Mouse (Mus musculus): ENCODE data around the gene Arid4b. TPM values are rescaled to one million over a fixed set of nuclear protein-coding genes. Genes with fewer than 3 reads are reported as not detected.

Arid4b gene
- total and polyA plus RNA-seq, 2 experiments from 2014 or later = 21.9 to 30.9 TPM

DNA sequence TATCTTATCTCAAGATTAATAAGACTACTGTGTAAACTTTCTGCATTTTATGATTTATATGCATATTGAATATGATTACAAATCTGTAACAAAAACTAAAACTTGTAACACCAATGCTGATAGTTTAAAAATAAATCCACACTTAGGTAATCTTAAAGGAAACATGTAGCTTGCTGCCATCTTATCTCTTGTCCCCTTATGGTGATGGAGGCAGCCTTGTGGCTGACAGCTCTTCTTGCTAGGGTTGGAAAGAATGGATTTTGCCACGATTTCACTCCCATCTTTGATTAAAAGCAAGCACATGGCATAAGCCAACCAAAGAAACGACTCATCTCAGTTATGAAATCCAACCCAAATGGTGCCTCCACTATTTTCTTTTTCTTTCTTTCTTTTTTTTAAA lies 18.5 kb upstream of the Arid4b start:
- 61% methylated on average over 2 of the region's 2 CpGs for WGBS
- H3K4me2 ChIP-seq (ENCODE audit: low read depth, low read length) = no peak overlapping the region
- TF ChIP-seq CTCF (IDR thresholded peaks at IDR 0.05; ENCODE audit: low read depth) = no peak
- no peak for TF ChIP-seq EP300 (IDR thresholded peaks at IDR 0.05; ENCODE audit: low read depth)

DNA sequence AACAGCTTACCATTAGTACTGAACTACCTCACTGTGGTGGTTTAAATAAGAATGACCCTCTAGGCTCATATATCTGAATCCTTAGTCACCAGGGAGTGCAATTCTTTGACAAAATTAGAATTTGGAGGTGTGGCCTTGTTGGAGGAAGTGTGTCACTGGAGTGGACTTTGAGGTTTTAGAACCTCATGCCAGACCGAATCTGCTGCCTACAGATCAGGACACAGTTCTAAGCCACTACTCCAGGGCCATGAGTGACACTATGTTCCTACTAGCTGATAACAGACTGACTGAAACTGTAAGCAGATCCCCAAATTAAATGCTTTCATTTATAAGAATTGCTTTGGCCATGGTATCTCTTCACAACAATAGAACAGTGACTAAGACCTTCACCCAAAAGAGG lies 13.2 kb upstream of the Arid4b start:
- ATAC-seq (ENCODE audit: insufficient read depth, low read depth) = no peak
- no peak for DNase-seq (ENCODE audit: low spot score)
- TF ChIP-seq EP300 (IDR thresholded peaks at IDR 0.05; ENCODE audit: low read depth) (no peak), CTCF (IDR thresholded peaks at IDR 0.05; ENCODE audit: low read depth) (no peak)
- peaks cover 60% of the 10 kb centered on the region for H3K36me3 ChIP-seq (replicated peaks; ENCODE audit: control insufficient read depth, insufficient read depth, low read length)
- no peak overlapping the region for H3K27ac ChIP-seq (ENCODE audit: low read depth)
- H3K4me2 ChIP-seq (ENCODE audit: low read depth, low read length) = no peak overlapping the region
- H3K27me3 ChIP-seq (ENCODE audit: control insufficient read depth, insufficient read depth, low read length) = no peaks in the 10 kb centered on the region
- no peak overlapping the region for H3K9ac ChIP-seq (replicated peaks; ENCODE audit: low read depth, low read length)
- H3K4me3 ChIP-seq (ENCODE audit: low read depth, low read length) = no peak overlapping the region
- no peaks in the 10 kb centered on the region for H3K9me3 ChIP-seq (replicated peaks; ENCODE audit: control insufficient read depth, low read length)
- 60% methylated on average over 1 of the region's 1 CpGs for WGBS
- H3K4me1 ChIP-seq (ENCODE audit: control insufficient read depth, insufficient read depth) = no peaks in the 10 kb centered on the region

More for the DNA sequence above, 18.5 kb upstream of the Arid4b start:
- Histone ChIP-seq H3K9ac (replicated peaks; ENCODE audit: low read depth, low read length) (no peak overlapping the region), H3K4me3 (ENCODE audit: low read depth, low read length) (no peak overlapping the region), H3K4me1 (ENCODE audit: control insufficient read depth, insufficient read depth) (no peaks in the 10 kb centered on the region), H3K27ac (ENCODE audit: low read depth) (no peak overlapping the region), H3K36me3 (replicated peaks; ENCODE audit: control insufficient read depth, insufficient read depth, low read length) (peaks cover 14% of the 10 kb centered on the region), H3K27me3 (ENCODE audit: control insufficient read depth, insufficient read depth, low read length) (no peaks in the 10 kb centered on the region), H3K9me3 (replicated peaks; ENCODE audit: control insufficient read depth, low read length) (no peaks in the 10 kb centered on the region)
- DNase-seq (ENCODE audit: low spot score) (no peak), ATAC-seq (ENCODE audit: insufficient read depth, low read depth) (no peak)

DNA sequence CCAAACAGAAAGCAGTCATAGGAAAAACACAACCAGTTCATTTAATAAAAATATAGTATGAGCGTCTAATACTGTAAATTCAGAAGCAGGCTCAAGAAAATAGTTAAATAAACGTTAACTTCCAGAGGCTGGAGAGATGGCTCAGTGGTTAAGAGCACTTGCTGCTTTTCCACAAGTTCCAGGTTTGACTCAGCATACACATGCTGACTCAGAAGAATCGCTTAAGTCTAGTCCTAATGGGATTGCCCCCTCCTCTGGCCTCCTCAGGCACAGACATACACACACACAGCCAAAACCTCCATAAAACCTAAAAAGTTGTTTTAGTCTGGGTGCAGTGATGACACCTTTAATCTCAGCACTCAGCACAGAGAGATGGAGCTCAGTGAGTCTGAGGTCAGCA lies 6.2 kb upstream of the Arid4b start:
- DNase-seq (ENCODE audit: low spot score) (no peak), ATAC-seq (ENCODE audit: insufficient read depth, low read depth) (no peak)
- Histone ChIP-seq H3K4me1 (ENCODE audit: control insufficient read depth, insufficient read depth) (peaks cover under 1% of the 10 kb centered on the region), H3K9ac (replicated peaks; ENCODE audit: low read depth, low read length) (no peak overlapping the region), H3K27me3 (ENCODE audit: control insufficient read depth, insufficient read depth, low read length) (no peaks in the 10 kb centered on the region), H3K27ac (ENCODE audit: low read depth) (no peak overlapping the region), H3K4me2 (ENCODE audit: low read depth, low read length) (no peak overlapping the region), H3K36me3 (replicated peaks; ENCODE audit: control insufficient read depth, insufficient read depth, low read length) (peaks cover 49% of the 10 kb centered on the region), H3K9me3 (replicated peaks; ENCODE audit: control insufficient read depth, low read length) (no peaks in the 10 kb centered on the region), H3K4me3 (ENCODE audit: low read depth, low read length) (no peak overlapping the region)
- WGBS = 82% methylated on average over 3 of the region's 3 CpGs
- TF ChIP-seq CTCF (IDR thresholded peaks at IDR 0.05; ENCODE audit: low read depth) (no peak), EP300 (IDR thresholded peaks at IDR 0.05; ENCODE audit: low read depth) (no peak)

DNA sequence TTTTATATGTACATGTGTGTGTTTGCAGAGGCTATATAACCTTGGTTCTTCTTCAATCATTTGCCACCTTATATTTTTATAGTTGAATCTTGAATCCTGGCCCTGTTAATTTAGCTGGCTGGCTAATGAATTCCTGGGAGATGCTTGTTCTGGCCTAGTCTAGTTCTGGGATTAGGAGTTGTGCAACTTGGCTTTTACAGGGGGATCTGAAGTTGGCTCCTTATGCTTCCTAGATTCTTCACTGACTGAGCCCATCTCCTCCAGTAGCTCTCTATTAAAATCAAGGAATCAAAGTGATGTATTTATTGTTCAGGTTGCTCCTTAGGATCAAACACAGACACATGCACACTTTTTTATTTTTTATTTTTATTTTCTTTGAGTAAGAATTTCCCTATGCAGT lies 3.5 kb upstream of the Arid4b start:
- Histone ChIP-seq H3K36me3 (replicated peaks; ENCODE audit: control insufficient read depth, insufficient read depth, low read length) (peaks cover 22% of the 10 kb centered on the region), H3K4me2 (ENCODE audit: low read depth, low read length) (no peak overlapping the region), H3K4me3 (ENCODE audit: low read depth, low read length) (no peak overlapping the region), H3K4me1 (ENCODE audit: control insufficient read depth, insufficient read depth) (peaks cover 7% of the 10 kb centered on the region), H3K27me3 (ENCODE audit: control insufficient read depth, insufficient read depth, low read length) (no peaks in the 10 kb centered on the region), H3K27ac (ENCODE audit: low read depth) (no peak overlapping the region), H3K9ac (replicated peaks; ENCODE audit: low read depth, low read length) (no peak overlapping the region), H3K9me3 (replicated peaks; ENCODE audit: control insufficient read depth, low read length) (no peaks in the 10 kb centered on the region)
- no peak for DNase-seq (ENCODE audit: low spot score)
- TF ChIP-seq EP300 (IDR thresholded peaks at IDR 0.05; ENCODE audit: low read depth) = no peak
- no peak for TF ChIP-seq CTCF (IDR thresholded peaks at IDR 0.05; ENCODE audit: low read depth)
- ATAC-seq (ENCODE audit: insufficient read depth, low read depth) = no peak

DNA sequence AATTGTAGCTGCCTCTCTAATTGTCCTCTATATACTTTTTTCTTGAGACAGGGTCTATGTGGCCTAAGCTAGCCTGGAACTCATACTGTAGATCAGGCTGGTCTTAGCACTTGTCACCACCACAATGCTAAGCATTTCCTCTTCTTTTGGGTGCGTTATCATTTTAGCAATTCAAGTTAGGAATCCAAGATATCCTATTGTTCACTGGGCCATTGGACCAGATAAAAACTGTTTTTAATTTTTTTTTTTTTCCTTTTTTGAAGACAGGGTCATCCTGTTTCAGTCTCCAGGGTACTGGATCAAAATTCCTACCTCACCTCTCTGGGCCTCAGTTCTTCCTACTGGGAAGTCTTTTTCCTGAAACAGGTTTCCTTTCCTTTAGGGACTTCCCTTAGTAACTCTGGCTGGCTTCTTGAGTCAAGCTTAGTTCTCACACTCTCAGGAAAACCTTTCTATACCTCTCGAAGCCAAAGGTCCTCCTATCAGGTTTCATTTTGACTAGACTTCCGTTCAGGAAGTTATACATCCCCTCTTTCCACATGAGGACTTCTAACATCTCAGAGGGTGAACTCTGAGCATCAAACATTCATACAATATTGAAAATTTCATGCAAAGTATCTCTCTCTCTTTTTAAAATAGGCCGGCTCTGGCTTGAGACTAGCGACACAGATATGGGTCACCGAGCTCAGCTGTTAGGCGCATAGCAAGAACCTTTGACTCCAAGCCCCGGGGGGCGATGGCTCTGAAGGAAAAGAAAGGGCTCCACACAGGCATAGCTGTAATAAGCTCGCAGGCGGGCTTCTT lies 621 bp upstream of the Arid4b start:
- ATAC-seq (ENCODE audit: insufficient read depth, low read depth) = no peak
- TF ChIP-seq EP300 (IDR thresholded peaks at IDR 0.05; ENCODE audit: low read depth) = no peak
- no peak for TF ChIP-seq CTCF (IDR thresholded peaks at IDR 0.05; ENCODE audit: low read depth)
- WGBS = 4% methylated on average over 11 of the region's 11 CpGs
- H3K4me1 ChIP-seq (ENCODE audit: control insufficient read depth, insufficient read depth) = peaks cover 7% of the 10 kb centered on the region
- H3K9me3 ChIP-seq (replicated peaks; ENCODE audit: control insufficient read depth, low read length) = no peaks in the 10 kb centered on the region
- peaks cover 6% of the 10 kb centered on the region; the same call in 1 of the 2 replicates for H3K36me3 ChIP-seq (replicated peaks; ENCODE audit: control insufficient read depth, insufficient read depth, low read length)
- DNase-seq (ENCODE audit: low spot score) = no peak
- peak overlapping the region; percentile 64 for H3K4me2 ChIP-seq (ENCODE audit: low read depth, low read length)
- H3K4me3 ChIP-seq (ENCODE audit: low read depth, low read length) = peak overlapping the region; percentile 98
- peak overlapping the region; percentile 78 for H3K9ac ChIP-seq (replicated peaks; ENCODE audit: low read depth, low read length)
- no peaks in the 10 kb centered on the region for H3K27me3 ChIP-seq (ENCODE audit: control insufficient read depth, insufficient read depth, low read length)
- peak overlapping the region; percentile 98 for H3K27ac ChIP-seq (ENCODE audit: low read depth)

DNA sequence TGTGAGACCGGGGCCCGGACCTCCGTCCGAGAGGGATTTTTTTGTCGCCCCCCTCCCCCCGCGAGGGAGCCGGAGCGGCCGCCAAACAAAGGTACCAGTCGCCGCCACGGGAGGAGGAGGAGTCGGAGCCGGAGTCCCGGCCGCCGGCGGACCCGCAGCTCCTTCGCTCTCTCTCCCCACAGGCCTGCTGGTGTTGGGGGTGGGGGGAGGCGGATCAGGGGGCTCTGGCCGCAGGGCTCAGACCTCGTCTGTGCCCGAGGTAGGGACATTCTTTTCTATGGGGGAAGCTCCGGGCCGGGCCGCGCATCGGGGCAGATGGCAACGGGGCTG lies 875 bp downstream of the Arid4b start:
- peak; percentile 27 for ATAC-seq (ENCODE audit: insufficient read depth, low read depth)
- peaks cover 7% of the 10 kb centered on the region for H3K4me1 ChIP-seq (ENCODE audit: control insufficient read depth, insufficient read depth)
- peak; percentile 70 for DNase-seq (ENCODE audit: low spot score)
- peak overlapping the region; percentile 98 for H3K4me3 ChIP-seq (ENCODE audit: low read depth, low read length)
- no peaks in the 10 kb centered on the region for H3K9me3 ChIP-seq (replicated peaks; ENCODE audit: control insufficient read depth, low read length)
- no peaks in the 10 kb centered on the region for H3K27me3 ChIP-seq (ENCODE audit: control insufficient read depth, insufficient read depth, low read length)
- WGBS = 0% methylated on average over 10 of the region's 31 CpGs
- peak overlapping the region; percentile 99 for H3K9ac ChIP-seq (replicated peaks; ENCODE audit: low read depth, low read length)
- H3K4me2 ChIP-seq (ENCODE audit: low read depth, low read length) = peak overlapping the region; percentile 86
- TF ChIP-seq EP300 (IDR thresholded peaks at IDR 0.05; ENCODE audit: low read depth) = no peak
- TF ChIP-seq CTCF (IDR thresholded peaks at IDR 0.05; ENCODE audit: low read depth) = no peak
- peaks cover 2% of the 10 kb centered on the region; the same call in 1 of the 2 replicates for H3K36me3 ChIP-seq (replicated peaks; ENCODE audit: control insufficient read depth, insufficient read depth, low read length)
- peak overlapping the region; percentile 97 for H3K27ac ChIP-seq (ENCODE audit: low read depth)
